Mouse (Mus musculus) spleen, adult 2 months (tissue): ENCODE measurements around the gene Secisbp2l.

Experiments
- CTCF ChIP-seq: fragments of 200-500 bp; IDR thresholded peaks from 2 replicates; pipeline ENCODE4 v1.5.1; 2011; ENCODE audit warnings: mild to moderate bottlenecking, inconsistent platforms; ENCODE audit not compliant: insufficient read depth, insufficient read length, insufficient replicate concordance; ENCODE audit errors: extremely low read depth
- POLR2A ChIP-seq: fragments of 200-500 bp; IDR thresholded peaks from 2 replicates; pipeline ENCODE4 v1.6.1; 2011; ENCODE audit warnings: low read depth, low read length, inconsistent platforms

DNA sequence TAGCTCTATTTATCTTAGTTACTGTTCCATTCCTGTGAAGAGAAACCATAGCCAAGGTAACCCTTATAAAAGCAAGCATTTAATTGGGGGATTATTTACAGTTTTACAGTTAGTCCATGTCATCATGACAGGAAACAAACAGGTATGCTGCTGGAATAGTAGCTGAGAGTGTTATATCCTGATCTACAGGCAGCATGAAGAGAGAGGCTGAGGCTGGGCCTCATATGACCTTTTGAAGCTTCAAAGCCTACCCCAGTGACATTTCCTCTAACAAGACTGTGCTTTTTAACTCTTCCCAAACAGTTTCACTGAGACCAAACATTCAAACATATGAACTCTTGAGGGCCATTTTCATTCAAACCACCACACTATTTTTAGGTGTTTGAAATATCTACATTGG lies 15.2 kb upstream of the Secisbp2l start:
- TF ChIP-seq POLR2A (no peak), CTCF (no peak)
